Mouse (Mus musculus) embryonic facial prominence, embryonic 12.5 days (tissue): ENCODE data around the gene Pfkl. TPM values are rescaled to one million over a fixed set of nuclear protein-coding genes. Genes with fewer than 3 reads are reported as not detected.
"Not testable (repeated sequence)": the region's sequence is repeated elsewhere in the genome, so short reads cannot be mapped to it uniquely, and the experiment has no call there.

Experiments
- ATAC-seq: fragments of 200-750 bp; cut with Nextera tagmentation; 2 replicates; pipeline ENCODE4 v1.8.0; 2017; ENCODE audit not compliant: insufficient number of reproducible peaks, insufficient read depth, low FRiP score, low TSS enrichment
- H3K27ac ChIP-seq: fragments of 300-500 bp; sonication (generic); 2 replicates; pipeline ENCODE4 v1.5.1; 2016; ENCODE audit warnings: mild to moderate bottlenecking
- H3K27me3 ChIP-seq: fragments of 300-500 bp; sonication (generic); 2 replicates; pipeline ENCODE4 v1.6.1; 2016; ENCODE audit warnings: mild to moderate bottlenecking, moderate library complexity
- H3K36me3 ChIP-seq: fragments of 300-500 bp; sonication (generic); 2 replicates; pipeline ENCODE4 v1.6.1; 2016; ENCODE audit warnings: mild to moderate bottlenecking
- H3K4me1 ChIP-seq: fragments of 300-500 bp; sonication (generic); 2 replicates; pipeline ENCODE4 v1.6.1; 2016
- H3K4me2 ChIP-seq: fragments of 300-500 bp; sonication (generic); replicated peaks from 2 replicates; pipeline ENCODE4 v1.6.1; 2016; ENCODE audit warnings: mild to moderate bottlenecking, moderate library complexity
- H3K4me3 ChIP-seq: fragments of 300-500 bp; sonication (generic); 2 replicates; pipeline ENCODE4 v1.5.1; 2016; ENCODE audit warnings: mild to moderate bottlenecking
- H3K9ac ChIP-seq: fragments of 300-500 bp; sonication (generic); 2 replicates; pipeline ENCODE4 v1.6.1; 2016; ENCODE audit warnings: mild to moderate bottlenecking, moderate library complexity
- H3K9me3 ChIP-seq: fragments of 300-500 bp; sonication (generic); 2 replicates; pipeline ENCODE4 v1.6.1; 2016; ENCODE audit warnings: mild to moderate bottlenecking, moderate library complexity
- WGBS: fragments of 180-500 bp; shearing (Covaris S2); methylation state at CpG from one replicate; pipeline ENCODE4 v1.1.7; 2016; 5-methylcytosine and 5-hydroxymethylcytosine counted together
- polyA plus RNA-seq: library from polyadenylated mRNA; unstranded; fragments of >200 nt; fragmentation: Nextera tagmentation; extraction: Ambion mirVana; gene quantifications from 2 replicates; pipeline ENCODE4 v1.2.1, GENCODE M21; 2016

The Pfkl gene
- polyA plus RNA-seq, 1 experiment from 2014 or later, result 137 TPM

- Histone ChIP-seq H3K27me3 (peaks cover 29% of the 10 kb centered on the region), H3K4me2 (peak overlapping the region; percentile 57), H3K27ac (no peak overlapping the region), H3K9ac (peak overlapping the region; percentile 7; the same call in 1 of the 2 replicates), H3K36me3 (no peaks in the 10 kb centered on the region), H3K4me3 (peak overlapping the region; percentile 29), H3K4me1 (peaks cover 4% of the 10 kb centered on the region; the same call in 1 of the 2 replicates), H3K9me3 (no peaks in the 10 kb centered on the region)
- no peak for ATAC-seq
- WGBS, result 5% methylated on average over 26 of the region's 26 CpGs
Measured at GRCm38 (mm10) chr10:77969274-77969972, 40.5 kb downstream of the Pfkl start.

DNA sequence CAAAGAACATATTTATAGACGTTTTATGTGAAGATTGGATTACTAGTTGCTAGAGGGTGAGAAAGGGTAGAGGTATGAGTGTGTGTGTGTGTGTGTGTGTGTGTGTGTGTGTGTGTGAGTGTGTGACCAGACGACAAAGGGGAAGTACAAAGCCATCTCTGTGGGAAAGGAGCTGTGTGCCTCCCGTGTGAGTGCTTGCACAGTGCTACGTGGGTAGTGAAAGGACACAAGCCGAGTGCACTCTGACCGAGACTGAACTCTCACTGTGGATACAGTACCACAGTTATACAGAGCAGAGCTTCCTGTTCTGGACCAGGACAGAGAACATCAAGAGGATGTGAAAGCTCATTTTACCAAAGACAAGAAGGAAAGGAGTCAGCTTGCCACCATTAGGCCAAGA is 45.9 kb downstream of the Pfkl start:
- Histone ChIP-seq H3K4me2 (no peak overlapping the region), H3K4me3 (no peak overlapping the region), H3K27ac (no peak overlapping the region), H3K9ac (no peak overlapping the region), H3K36me3 (no peaks in the 10 kb centered on the region), H3K27me3 (peaks cover 12% of the 10 kb centered on the region), H3K4me1 (no peaks in the 10 kb centered on the region), H3K9me3 (no peaks in the 10 kb centered on the region)
- no peak for ATAC-seq
- 75% methylated on average over 6 of the region's 6 CpGs for WGBS

- Histone ChIP-seq H3K9ac (no peak overlapping the region), H3K4me1 (no peaks in the 10 kb centered on the region), H3K4me2 (no peak overlapping the region), H3K9me3 (no peaks in the 10 kb centered on the region), H3K36me3 (no peaks in the 10 kb centered on the region), H3K27me3 (no peaks in the 10 kb centered on the region), H3K4me3 (no peak overlapping the region), H3K27ac (no peak overlapping the region)
- 84% methylated on average over 2 of the region's 2 CpGs for WGBS
- no peak for ATAC-seq
Measured at GRCm38 (mm10) chr10:77962725-77963124, 47.2 kb downstream of the Pfkl start.

- H3K4me1 ChIP-seq, H3K4me3 ChIP-seq, H3K27ac ChIP-seq, ATAC-seq, H3K36me3 ChIP-seq, H3K9ac ChIP-seq, H3K4me2 ChIP-seq, H3K9me3 ChIP-seq, H3K27me3 ChIP-seq: not testable (repeated sequence)
- 89% methylated on average over 10 of the region's 12 CpGs for WGBS
Measured at GRCm38 (mm10) chr10:77950468-77950867, 59.4 kb downstream of the Pfkl start.

GRCm38 (mm10) chr10:77939685-77940084 is 70.2 kb downstream of the Pfkl start:
- H3K36me3 ChIP-seq, result no peaks in the 10 kb centered on the region
- no peak overlapping the region for H3K4me2 ChIP-seq
- no peak overlapping the region for H3K27ac ChIP-seq
- no peak overlapping the region for H3K4me3 ChIP-seq
- no peaks in the 10 kb centered on the region for H3K9me3 ChIP-seq
- H3K4me1 ChIP-seq, result no peaks in the 10 kb centered on the region
- H3K9ac ChIP-seq, result no peak overlapping the region
- 69% methylated on average over 2 of the region's 2 CpGs for WGBS
- H3K27me3 ChIP-seq, result no peaks in the 10 kb centered on the region
- ATAC-seq, result no peak

Other genes with a start within 250 kb of the Pfkl start
- not detected in 2 replicates for gene Gm3238, start 238.8 kb downstream of the Pfkl start, polyA plus RNA-seq
- gene Gm7138, start 233.1 kb downstream of the Pfkl start, polyA plus RNA-seq, result not detected in 2 replicates
- not detected in 2 replicates for gene Gm3250, start 227.5 kb downstream of the Pfkl start, polyA plus RNA-seq
- gene Gm7137, start 221.9 kb downstream of the Pfkl start, polyA plus RNA-seq, result not detected in 2 replicates
- gene Gm9639, start 215.0 kb downstream of the Pfkl start, polyA plus RNA-seq, result not detected in 2 replicates
- gene Gm19668, start 210.9 kb downstream of the Pfkl start, polyA plus RNA-seq, result not detected in 2 replicates
- gene Gm9507, start 198.2 kb downstream of the Pfkl start, polyA plus RNA-seq, result not detected in 2 replicates
- not detected in 2 replicates for gene Gm2696, start 195.4 kb downstream of the Pfkl start, polyA plus RNA-seq
- gene Krtap10-4, start 183.0 kb downstream of the Pfkl start, polyA plus RNA-seq, result not detected in 2 replicates
- not detected in 2 replicates for gene Krtap10-10, start 174.1 kb downstream of the Pfkl start, polyA plus RNA-seq
- gene Gm36176, start 163.3 kb downstream of the Pfkl start, polyA plus RNA-seq, result not detected in 2 replicates
- not detected in 2 replicates for gene Gm10318, start 157.2 kb downstream of the Pfkl start, polyA plus RNA-seq
- gene Gm3285, start 148.1 kb downstream of the Pfkl start, polyA plus RNA-seq, result not detected in 2 replicates
- 4.4 and 4.7 TPM in 2 replicates for gene Lrrc3, start 107.5 kb downstream of the Pfkl start, polyA plus RNA-seq
- gene Trpm2, start 39.5 kb downstream of the Pfkl start, polyA plus RNA-seq, result 0.72 and 0.87 TPM in 2 replicates
- 32.9 and 35.1 TPM in 2 replicates for gene 1810043G02Rik, start 31.6 kb downstream of the Pfkl start, polyA plus RNA-seq
- gene Dnmt3l, start 31.9 kb upstream of the Pfkl start, polyA plus RNA-seq, result 0.19 and 0.41 TPM in 2 replicates
- 0.17 and 0.42 TPM in 2 replicates for gene Aire, start 33.5 kb upstream of the Pfkl start, polyA plus RNA-seq
- gene Icosl, start 59.2 kb upstream of the Pfkl start, polyA plus RNA-seq, result 2.5 and 2.6 TPM in 2 replicates
- gene D10Jhu81e, start 159.7 kb upstream of the Pfkl start, polyA plus RNA-seq, result 30.3 and 32.8 TPM in 2 replicates
- 24.2 and 27.0 TPM in 2 replicates for gene Pwp2, start 175.1 kb upstream of the Pfkl start, polyA plus RNA-seq
- gene Trappc10, start 234.6 kb upstream of the Pfkl start, polyA plus RNA-seq, result 17.4 and 18.6 TPM in 2 replicates